Mouse (Mus musculus): ENCODE measurements around the gene Serpini1. TPM values are rescaled to one million over a fixed set of nuclear protein-coding genes. Genes with fewer than 3 reads are reported as not detected.

The Serpini1 gene
- polyA plus RNA-seq, 1 experiment from 2014 or later, result 3.9 TPM

GRCm38 (mm10) chr3:75624627-75625026, 67.3 kb downstream of the Serpini1 start:
- 79% methylated on average over 2 of the region's 2 CpGs for WGBS
- no peak for ATAC-seq (ENCODE audit: low FRiP score, low TSS enrichment)

GRCm38 (mm10) chr3:75630988-75631615, 73.8 kb downstream of the Serpini1 start:
- no peaks in the 10 kb centered on the region for H3K27me3 ChIP-seq (ENCODE audit: control insufficient read depth, insufficient read depth, low read length)
- TF ChIP-seq CTCF (IDR thresholded peaks at IDR 0.05; ENCODE audit: low read depth) (no peak), EP300 (optimal IDR thresholded peaks at IDR 0.05) (no peak)

More at GRCm38 (mm10) chr3:75624627-75625026, 67.3 kb downstream of the Serpini1 start:
- no peaks in the 10 kb centered on the region for H3K36me3 ChIP-seq (ENCODE audit: control insufficient read depth, insufficient read depth, low read length)
- no peak overlapping the region for H3K4me2 ChIP-seq (replicated peaks; ENCODE audit: low read depth)
- H3K9ac ChIP-seq (ENCODE audit: low read length), result no peak overlapping the region
- no peaks in the 10 kb centered on the region for H3K9me3 ChIP-seq (ENCODE audit: control insufficient read depth, low read length)
- no peak for TF ChIP-seq EP300 (optimal IDR thresholded peaks at IDR 0.05)
- no peak for TF ChIP-seq CTCF (IDR thresholded peaks at IDR 0.05; ENCODE audit: low read depth)
- H3K27me3 ChIP-seq (ENCODE audit: control insufficient read depth, insufficient read depth, low read length), result no peaks in the 10 kb centered on the region
- H3K27ac ChIP-seq (replicated peaks), result no peak overlapping the region
- no peak for DNase-seq (ENCODE audit: low spot score)
- no peaks in the 10 kb centered on the region for H3K4me1 ChIP-seq (replicated peaks; ENCODE audit: control insufficient read depth, insufficient read depth)
- no peak overlapping the region for H3K4me3 ChIP-seq (ENCODE audit: low read depth, low read length)

GRCm38 (mm10) chr3:75633221-75633620, 75.9 kb downstream of the Serpini1 start:
- WGBS, result 89% methylated on average over 1 of the region's 1 CpGs
- Histone ChIP-seq H3K27me3 (ENCODE audit: control insufficient read depth, insufficient read depth, low read length) (no peaks in the 10 kb centered on the region), H3K4me3 (ENCODE audit: low read depth, low read length) (no peak overlapping the region), H3K9me3 (ENCODE audit: control insufficient read depth, low read length) (no peaks in the 10 kb centered on the region), H3K4me1 (replicated peaks; ENCODE audit: control insufficient read depth, insufficient read depth) (no peaks in the 10 kb centered on the region), H3K36me3 (ENCODE audit: control insufficient read depth, insufficient read depth, low read length) (no peaks in the 10 kb centered on the region), H3K4me2 (replicated peaks; ENCODE audit: low read depth) (no peak overlapping the region), H3K9ac (ENCODE audit: low read length) (no peak overlapping the region), H3K27ac (replicated peaks) (no peak overlapping the region)
- TF ChIP-seq CTCF (IDR thresholded peaks at IDR 0.05; ENCODE audit: low read depth) (no peak), EP300 (optimal IDR thresholded peaks at IDR 0.05) (no peak)
- ATAC-seq (ENCODE audit: low FRiP score, low TSS enrichment) (no peak), DNase-seq (ENCODE audit: low spot score) (no peak)

More at GRCm38 (mm10) chr3:75630988-75631615, 73.8 kb downstream of the Serpini1 start:
- H3K9me3 ChIP-seq (ENCODE audit: control insufficient read depth, low read length), result no peaks in the 10 kb centered on the region
- no peaks in the 10 kb centered on the region for H3K36me3 ChIP-seq (ENCODE audit: control insufficient read depth, insufficient read depth, low read length)
- H3K27ac ChIP-seq (replicated peaks), result no peak overlapping the region
- DNase-seq (ENCODE audit: low spot score) (no peak), ATAC-seq (ENCODE audit: low FRiP score, low TSS enrichment) (no peak)
- no peak overlapping the region for H3K4me2 ChIP-seq (replicated peaks; ENCODE audit: low read depth)
- no peak overlapping the region for H3K9ac ChIP-seq (ENCODE audit: low read length)
- no peaks in the 10 kb centered on the region for H3K4me1 ChIP-seq (replicated peaks; ENCODE audit: control insufficient read depth, insufficient read depth)
- 56% methylated on average over 4 of the region's 4 CpGs for WGBS
- H3K4me3 ChIP-seq (ENCODE audit: low read depth, low read length), result no peak overlapping the region

GRCm38 (mm10) chr3:75633635-75634034, 76.3 kb downstream of the Serpini1 start:
- no peaks in the 10 kb centered on the region for H3K4me1 ChIP-seq (replicated peaks; ENCODE audit: control insufficient read depth, insufficient read depth)
- WGBS, result 73% methylated on average over 4 of the region's 4 CpGs
- no peaks in the 10 kb centered on the region for H3K9me3 ChIP-seq (ENCODE audit: control insufficient read depth, low read length)
- no peak overlapping the region for H3K9ac ChIP-seq (ENCODE audit: low read length)
- no peak overlapping the region for H3K4me2 ChIP-seq (replicated peaks; ENCODE audit: low read depth)
- DNase-seq (ENCODE audit: low spot score) (no peak), ATAC-seq (ENCODE audit: low FRiP score, low TSS enrichment) (no peak)
- no peaks in the 10 kb centered on the region for H3K27me3 ChIP-seq (ENCODE audit: control insufficient read depth, insufficient read depth, low read length)
- H3K27ac ChIP-seq (replicated peaks), result no peak overlapping the region
- no peak overlapping the region for H3K4me3 ChIP-seq (ENCODE audit: low read depth, low read length)
- no peak for TF ChIP-seq EP300 (optimal IDR thresholded peaks at IDR 0.05)
- no peaks in the 10 kb centered on the region for H3K36me3 ChIP-seq (ENCODE audit: control insufficient read depth, insufficient read depth, low read length)

- Histone ChIP-seq H3K36me3 (ENCODE audit: control insufficient read depth, insufficient read depth, low read length) (no peaks in the 10 kb centered on the region), H3K4me2 (replicated peaks; ENCODE audit: low read depth) (no peak overlapping the region), H3K27me3 (ENCODE audit: control insufficient read depth, insufficient read depth, low read length) (no peaks in the 10 kb centered on the region), H3K27ac (replicated peaks) (no peak overlapping the region), H3K9me3 (ENCODE audit: control insufficient read depth, low read length) (no peaks in the 10 kb centered on the region), H3K4me1 (replicated peaks; ENCODE audit: control insufficient read depth, insufficient read depth) (no peaks in the 10 kb centered on the region), H3K9ac (ENCODE audit: low read length) (no peak overlapping the region), H3K4me3 (ENCODE audit: low read depth, low read length) (no peak overlapping the region)
- DNase-seq (ENCODE audit: low spot score) (no peak), ATAC-seq (ENCODE audit: low FRiP score, low TSS enrichment) (no peak)
- no peak for TF ChIP-seq EP300 (optimal IDR thresholded peaks at IDR 0.05)
- no peak for TF ChIP-seq CTCF (IDR thresholded peaks at IDR 0.05; ENCODE audit: low read depth)
- 85% methylated on average over 1 of the region's 1 CpGs for WGBS
Measured at GRCm38 (mm10) chr3:75635648-75636047, 78.3 kb downstream of the Serpini1 start.

GRCm38 (mm10) chr3:75639546-75639945, 82.2 kb downstream of the Serpini1 start:
- DNase-seq (ENCODE audit: low spot score) (no peak), ATAC-seq (ENCODE audit: low FRiP score, low TSS enrichment) (no peak)
- no peaks in the 10 kb centered on the region for H3K27me3 ChIP-seq (ENCODE audit: control insufficient read depth, insufficient read depth, low read length)
- H3K9ac ChIP-seq (ENCODE audit: low read length), result no peak overlapping the region
- H3K36me3 ChIP-seq (ENCODE audit: control insufficient read depth, insufficient read depth, low read length), result no peaks in the 10 kb centered on the region
- H3K27ac ChIP-seq (replicated peaks), result no peak overlapping the region
- H3K4me2 ChIP-seq (replicated peaks; ENCODE audit: low read depth), result no peak overlapping the region
- H3K9me3 ChIP-seq (ENCODE audit: control insufficient read depth, low read length), result no peaks in the 10 kb centered on the region
- no peak overlapping the region for H3K4me3 ChIP-seq (ENCODE audit: low read depth, low read length)
- 67% methylated on average over 1 of the region's 1 CpGs for WGBS
- TF ChIP-seq EP300 (optimal IDR thresholded peaks at IDR 0.05) (no peak), CTCF (IDR thresholded peaks at IDR 0.05; ENCODE audit: low read depth) (no peak)
- no peaks in the 10 kb centered on the region for H3K4me1 ChIP-seq (replicated peaks; ENCODE audit: control insufficient read depth, insufficient read depth)

All from stomach, postnatal 0 days (tissue).